Mouse (Mus musculus) liver, adult (tissue): Measurements from ENCODE around the gene Tmco1.

ENCODE experiments used
- GATA4 ChIP-seq: IDR thresholded peaks from 2 replicates; pipeline ENCODE4 v1.6.1; 2014; ENCODE audit warnings: mild to moderate bottlenecking, low read length; ENCODE audit not compliant: insufficient replicate concordance

Tmco1 gene

DNA sequence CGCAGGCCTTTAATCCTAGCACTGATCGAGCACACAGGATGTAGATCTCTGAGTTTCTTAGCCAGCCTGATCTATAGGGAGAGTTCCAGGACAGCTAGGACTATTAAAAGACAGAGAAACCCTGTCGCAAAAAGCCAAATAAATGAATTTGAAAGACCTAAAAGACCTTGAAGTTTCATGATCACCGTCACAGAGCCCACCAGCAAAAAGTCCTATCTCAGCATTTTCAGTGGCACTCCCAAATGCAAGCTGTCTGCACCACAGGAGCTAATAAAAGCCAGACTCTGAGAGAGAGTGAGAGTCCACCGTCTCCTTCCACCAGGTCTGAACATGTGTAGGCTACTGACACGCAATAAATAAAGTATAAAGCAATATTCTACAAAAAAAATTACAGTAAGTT lies 29.8 kb upstream of the Tmco1 start:
- no peak for TF ChIP-seq GATA4

DNA sequence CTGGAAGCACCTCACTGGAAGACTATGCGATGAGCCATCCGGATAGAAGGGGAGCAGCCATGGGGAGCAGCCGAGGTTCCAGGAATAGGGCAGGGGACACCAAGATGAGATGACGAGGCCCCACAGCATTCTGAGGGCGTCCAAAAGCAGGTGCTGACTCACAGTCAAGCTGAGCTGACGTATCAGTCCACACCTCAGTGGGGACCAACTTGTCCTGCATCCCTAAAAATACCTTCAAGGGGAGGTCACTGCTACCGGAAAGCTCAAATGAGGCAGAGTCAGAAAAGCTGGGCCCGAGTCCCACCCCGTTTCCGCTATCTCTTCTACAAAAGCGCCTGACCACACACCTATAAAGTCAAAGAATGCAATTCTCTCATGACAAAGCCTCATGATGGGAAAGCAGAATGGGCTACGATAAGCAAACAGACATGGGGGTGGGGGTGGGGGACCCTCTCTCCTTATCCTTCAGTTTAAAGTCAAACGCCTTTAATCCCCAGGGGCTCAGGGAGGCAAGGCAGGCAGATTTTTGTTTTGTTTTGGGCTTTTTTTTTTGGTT lies 28.9 kb upstream of the Tmco1 start:
- TF ChIP-seq GATA4 = no peak

DNA sequence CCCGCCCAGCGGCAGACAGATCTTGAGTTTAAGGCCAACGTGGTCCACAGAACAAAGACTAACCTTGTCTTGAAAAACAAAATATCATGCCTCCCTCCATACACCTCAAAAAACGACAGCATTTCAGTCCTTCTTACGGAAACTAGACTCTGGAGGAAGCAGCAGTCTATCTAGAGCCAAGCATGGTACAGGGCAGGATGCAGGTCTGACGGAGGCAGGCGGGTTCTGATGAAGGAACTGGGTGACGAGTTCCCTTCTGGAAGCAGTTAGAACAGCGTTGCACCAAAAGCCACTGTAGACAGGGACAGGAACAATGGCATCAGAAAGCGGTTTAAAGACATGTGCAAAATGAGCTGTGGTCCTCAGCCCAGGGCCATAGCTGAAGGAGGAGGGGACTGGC lies 28.1 kb upstream of the Tmco1 start:
- no peak for TF ChIP-seq GATA4

- TF ChIP-seq GATA4 = no peak
Measured at GRCm38 (mm10) chr1:167282112-167282511, 26.1 kb upstream of the Tmco1 start.

GRCm38 (mm10) chr1:167282768-167283167 lies 25.4 kb upstream of the Tmco1 start:
- no peak for TF ChIP-seq GATA4

GRCm38 (mm10) chr1:167283441-167284257 lies 24.5 kb upstream of the Tmco1 start:
- TF ChIP-seq GATA4 = no peak

DNA sequence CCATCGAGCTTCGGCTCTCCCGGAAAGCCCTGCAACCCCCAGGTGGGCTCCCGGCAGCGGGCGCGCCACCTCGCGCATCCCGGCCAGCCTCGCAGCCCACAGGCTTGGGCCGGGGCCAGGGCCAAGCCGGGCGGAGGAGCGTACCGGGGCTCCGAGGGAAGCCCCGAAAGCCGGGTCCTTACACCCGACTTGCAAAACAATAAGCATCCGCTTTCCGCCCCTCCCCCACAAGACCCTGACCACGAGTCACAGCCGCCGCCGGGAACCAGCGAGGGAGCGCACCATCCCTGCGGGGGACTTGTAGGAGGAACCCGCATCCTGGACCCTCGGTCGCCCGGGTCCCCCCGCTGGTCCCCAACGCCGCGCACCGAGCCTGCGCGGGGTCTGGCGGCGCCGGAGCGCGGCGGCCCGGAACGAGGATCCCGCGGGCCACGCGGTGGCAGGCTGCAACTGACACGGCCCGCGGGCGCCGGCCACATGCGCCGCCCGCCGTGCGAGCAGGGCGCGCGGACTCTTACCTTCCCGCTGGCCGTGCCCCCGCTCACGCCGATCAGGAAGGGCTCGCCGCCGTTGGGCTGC lies 23.8 kb upstream of the Tmco1 start:
- TF ChIP-seq GATA4 = no peak

GRCm38 (mm10) chr1:167284837-167285319 lies 23.3 kb upstream of the Tmco1 start:
- no peak for TF ChIP-seq GATA4

GRCm38 (mm10) chr1:167285320-167285355 lies 23.0 kb upstream of the Tmco1 start, which contains the start of gene Uck2:
Uck2 (minus strand) TSS chr1:167285320.
- no peak for TF ChIP-seq GATA4

- TF ChIP-seq GATA4 = no peak
Measured at GRCm38 (mm10) chr1:167285356-167285755, 22.8 kb upstream of the Tmco1 start.

DNA sequence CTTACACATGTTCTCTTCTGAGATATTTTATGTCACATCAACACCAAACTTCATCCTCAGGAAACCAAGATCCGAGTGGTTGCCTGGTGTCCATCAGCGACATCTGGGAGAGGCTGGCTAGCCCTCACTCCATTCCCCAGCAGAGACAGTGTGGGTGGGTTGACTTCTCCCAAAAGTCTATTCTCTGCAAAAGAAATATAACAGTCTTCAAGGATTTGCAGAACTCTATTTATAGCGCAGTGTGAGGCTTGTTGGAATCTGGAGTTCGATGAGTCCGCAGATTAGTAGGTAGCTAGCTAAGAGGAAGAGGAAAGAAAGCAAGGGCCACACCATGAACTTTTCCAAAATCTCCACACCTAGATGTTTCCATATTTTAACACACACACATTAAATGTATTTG lies 21.0 kb upstream of the Tmco1 start:
- no peak for TF ChIP-seq GATA4

DNA sequence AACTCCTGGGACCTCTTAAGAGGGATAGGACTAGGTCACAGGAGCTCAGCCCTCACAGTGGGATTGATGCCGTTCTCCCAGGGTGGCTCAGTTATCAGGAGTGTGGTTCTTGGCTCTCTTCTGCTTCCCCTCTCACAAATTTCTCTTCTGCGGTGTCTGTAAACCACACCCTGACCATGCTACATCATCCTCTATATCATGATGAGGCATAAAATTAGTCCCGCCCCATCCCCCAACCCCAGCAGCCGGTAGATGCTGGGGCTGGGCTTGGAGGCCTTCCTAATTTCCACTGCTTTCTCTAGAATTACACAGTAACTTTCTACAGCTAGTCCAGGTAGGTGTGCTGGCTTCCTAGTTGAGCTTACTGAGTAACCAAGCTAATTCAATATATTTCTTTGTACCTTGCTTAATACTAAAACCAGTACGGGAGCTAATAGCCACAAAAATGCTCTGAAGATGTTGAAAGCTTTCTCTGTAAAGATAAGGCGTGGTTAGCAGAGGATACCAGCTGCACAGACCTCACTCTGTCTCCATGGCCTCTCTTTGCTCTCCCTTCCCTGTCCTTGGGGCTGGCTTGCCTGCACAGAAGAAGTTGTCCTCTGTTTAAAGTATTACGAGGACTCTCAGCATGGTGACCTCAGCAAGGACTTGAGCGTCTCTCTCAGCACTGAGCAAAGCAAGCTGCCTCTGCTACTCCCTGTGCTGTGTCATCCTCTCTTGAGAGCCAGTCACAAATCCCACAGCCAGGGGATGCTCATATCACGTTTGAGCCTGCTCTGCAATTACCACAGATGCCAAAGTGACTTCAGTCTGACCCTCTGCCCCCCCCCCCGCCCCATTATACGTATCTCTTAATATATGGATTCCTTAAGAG lies 19.3 kb upstream of the Tmco1 start:
- no peak for TF ChIP-seq GATA4

DNA sequence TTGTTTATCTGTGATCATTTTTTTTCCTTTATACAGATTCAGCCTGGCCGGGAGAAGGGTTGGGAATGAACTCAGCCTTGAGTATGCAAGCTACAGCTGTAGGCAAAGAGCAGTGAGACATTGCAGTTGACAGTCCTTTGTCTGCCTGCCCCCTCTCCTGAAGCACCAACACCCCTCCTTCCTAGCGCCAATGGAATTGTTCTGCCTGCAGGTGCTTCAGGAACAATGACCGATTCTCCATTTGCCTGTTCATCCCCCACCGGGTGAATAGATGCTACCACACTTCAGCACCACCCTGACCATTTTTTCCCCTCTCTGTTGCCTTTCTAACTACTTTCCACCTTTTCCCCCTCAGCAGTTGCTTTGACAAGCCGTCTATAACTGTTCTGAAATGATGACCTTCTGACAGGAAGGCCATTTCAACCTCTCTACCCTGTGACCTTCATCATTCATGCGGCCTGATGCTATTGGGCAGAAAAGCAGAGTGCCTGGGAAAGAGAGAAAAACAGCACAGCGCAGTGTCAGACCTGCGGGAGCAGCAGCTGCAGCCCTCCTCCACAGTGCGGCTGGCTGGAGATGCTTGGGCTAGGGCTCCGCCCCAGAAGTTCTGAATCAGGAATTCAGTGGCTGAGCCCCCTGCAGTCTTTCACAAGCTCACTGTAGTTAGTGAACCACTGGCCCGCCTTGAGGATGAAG lies 18.5 kb upstream of the Tmco1 start:
- no peak for TF ChIP-seq GATA4

DNA sequence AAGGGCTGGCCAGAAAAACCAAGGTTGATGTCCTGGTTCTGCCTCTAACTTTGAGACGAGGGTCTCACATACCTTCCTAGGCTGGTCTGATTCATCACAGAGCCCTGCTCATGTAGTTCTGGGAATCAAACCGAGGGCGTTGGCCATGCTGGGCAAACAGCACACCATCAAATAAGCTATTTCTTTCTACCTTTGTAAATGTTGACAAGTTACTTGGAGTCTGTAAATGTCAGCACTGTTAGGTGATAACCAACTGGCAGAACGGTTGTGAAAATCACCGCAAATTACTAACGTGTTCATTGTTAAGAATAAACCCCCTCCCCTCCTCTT lies 17.9 kb upstream of the Tmco1 start:
- TF ChIP-seq GATA4 = no peak

DNA sequence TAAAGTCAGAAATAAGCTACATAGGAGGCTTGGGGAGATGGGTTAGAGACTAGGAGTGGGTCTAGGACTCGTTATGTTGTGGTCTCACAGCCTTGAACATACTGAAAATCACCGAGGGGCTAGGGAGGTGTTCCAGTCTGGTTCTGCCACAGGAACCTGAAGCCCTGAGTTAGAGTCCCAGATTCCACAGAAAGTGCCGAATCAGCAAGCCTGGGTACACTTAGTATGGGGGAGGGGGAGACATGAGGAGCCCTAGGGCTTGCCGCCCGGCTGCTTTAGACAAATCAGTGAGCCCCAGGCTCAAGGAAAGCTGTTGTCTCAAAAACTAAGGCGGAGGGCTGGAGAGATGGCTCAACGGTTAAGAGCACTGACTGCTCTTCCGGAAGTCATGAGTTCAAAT lies 16.6 kb upstream of the Tmco1 start:
- no peak for TF ChIP-seq GATA4

DNA sequence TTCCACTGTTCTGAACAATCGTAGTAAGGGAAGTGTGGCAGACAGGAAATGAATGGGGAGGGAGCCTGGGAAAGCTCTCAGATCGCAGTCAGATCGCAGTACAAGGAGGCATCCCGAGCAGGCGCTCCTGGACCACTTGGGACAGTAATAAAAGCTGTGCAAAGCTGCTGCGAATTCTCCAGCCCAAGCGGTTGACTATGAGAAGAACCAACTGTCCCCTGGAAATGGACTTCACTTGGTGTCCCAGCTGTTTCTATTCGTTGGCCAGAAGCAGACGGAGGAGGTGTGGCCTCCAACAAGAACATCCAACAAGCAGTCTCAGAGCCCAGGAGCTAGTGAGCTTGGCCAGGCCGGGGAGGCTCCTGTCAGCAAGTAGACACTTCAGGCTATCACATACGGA lies 15.7 kb upstream of the Tmco1 start:
- no peak for TF ChIP-seq GATA4
